Mouse (Mus musculus): ENCODE results near the gene Chrne.

Chrne gene

GRCm38 (mm10) chr11:70619101-70619500 is at the start of gene Chrne:
Gene Chrne (minus strand): TSS chr11:70619216.
- no peak for DNase-seq

- no peak for DNase-seq
These were observed 49.3 kb upstream of the Chrne start for GRCm38 (mm10) chr11:70668335-70668770.

- DNase-seq = no peak
These were observed 48.5 kb upstream of the Chrne start for GRCm38 (mm10) chr11:70667271-70668150.

- DNase-seq = no peak
These were observed 47.7 kb upstream of the Chrne start for GRCm38 (mm10) chr11:70666687-70667086.

GRCm38 (mm10) chr11:70664741-70665140 is 45.7 kb upstream of the Chrne start:
- DNase-seq = no peak

GRCm38 (mm10) chr11:70663957-70664356 is 44.9 kb upstream of the Chrne start:
- no peak for DNase-seq

GRCm38 (mm10) chr11:70663101-70663500 is 44.1 kb upstream of the Chrne start:
- DNase-seq = no peak

- DNase-seq = no peak
These were observed 41.6 kb upstream of the Chrne start for GRCm38 (mm10) chr11:70660571-70660970.

GRCm38 (mm10) chr11:70658942-70659341 is 39.9 kb upstream of the Chrne start:
- DNase-seq = peak in 1 of 2 experiments; percentile 10

- peak in 1 of 2 experiments; percentile 11 for DNase-seq
These were observed 39.5 kb upstream of the Chrne start for GRCm38 (mm10) chr11:70658521-70658920.

- DNase-seq = no peak
These were observed 39.0 kb upstream of the Chrne start for GRCm38 (mm10) chr11:70657991-70658390.

GRCm38 (mm10) chr11:70657573-70657972 is 38.6 kb upstream of the Chrne start:
- no peak for DNase-seq

GRCm38 (mm10) chr11:70656964-70657363 is 37.9 kb upstream of the Chrne start, which contains the start of gene Eno3:
Gene Eno3 (plus strand): TSS chr11:70657202.
- DNase-seq = no peak

GRCm38 (mm10) chr11:70656456-70656927 is 37.5 kb upstream of the Chrne start:
- no peak for DNase-seq

GRCm38 (mm10) chr11:70655571-70656455 is 36.8 kb upstream of the Chrne start:
- peak; percentile 76 to 77 for DNase-seq

- DNase-seq = peak; percentile 82 to 83
These were observed 36.0 kb upstream of the Chrne start for GRCm38 (mm10) chr11:70654923-70655570.

GRCm38 (mm10) chr11:70654198-70654922 is 35.3 kb upstream of the Chrne start, which contains the start of gene Pfn1:
Gene Pfn1 (minus strand): TSS chr11:70654644.
- peak; percentile 83 to 89 for DNase-seq

GRCm38 (mm10) chr11:70653345-70654197 is 34.6 kb upstream of the Chrne start:
- peak; percentile 82 to 87 for DNase-seq

GRCm38 (mm10) chr11:70652884-70653344 is 33.9 kb upstream of the Chrne start:
- peak in 1 of 2 experiments; percentile 27 for DNase-seq

GRCm38 (mm10) chr11:70652029-70652883 is 33.2 kb upstream of the Chrne start:
- DNase-seq = peak; percentile 54 to 75

Data from thymus, postnatal 36 days (tissue).